Mouse (Mus musculus): Measurements from ENCODE around the gene Ilk. TPM values are rescaled to one million over a fixed set of nuclear protein-coding genes. Genes with fewer than 3 reads are reported as not detected.

Ilk gene
- polyA plus RNA-seq, 1 experiment from 2014 or later, result 192 TPM

- WGBS, result under 1% methylated on average over 62 of the region's 97 CpGs
- Histone ChIP-seq H3K4me3 (ENCODE audit: low read depth, low read length) (peak within 1 kb of the TSS; percentile 91), H3K9me3 (replicated peaks; ENCODE audit: control insufficient read depth, low read length, poor library complexity, severe bottlenecking) (no peaks in the 10 kb centered on the region), H3K4me2 (ENCODE audit: low read length) (peak within 1 kb of the TSS; percentile 93), H3K4me1 (ENCODE audit: control insufficient read depth, insufficient read depth, low read length) (peaks cover 50% of the 10 kb centered on the region), H3K36me3 (ENCODE audit: control insufficient read depth, insufficient read depth, low read length) (0 out of 2 replicates have a peak, but pooled peaks cover 2% of the 10 kb centered on the region), H3K27me3 (ENCODE audit: control insufficient read depth, insufficient read depth, low read depth, low read length) (no peaks in the 10 kb centered on the region), H3K9ac (ENCODE audit: low read depth, low read length) (peak within 1 kb of the TSS; percentile 100), H3K27ac (ENCODE audit: low read length) (peak within 1 kb of the TSS; percentile 99)
- peak; percentile 75 for ATAC-seq
Measured at GRCm38 (mm10) chr7:105787285-105788140, 51.1 kb downstream of the Ilk start, which contains the start of gene Dchs1. Dchs1 (minus strand) TSS chr7:105787654.

- peaks cover 14% of the 10 kb centered on the region for H3K4me1 ChIP-seq (ENCODE audit: control insufficient read depth, insufficient read depth, low read length)
- H3K36me3 ChIP-seq (ENCODE audit: control insufficient read depth, insufficient read depth, low read length), result no peaks in the 10 kb centered on the region
- H3K27ac ChIP-seq (ENCODE audit: low read length), result no peak overlapping the region
- 84% methylated on average over 1 of the region's 1 CpGs for WGBS
- H3K9me3 ChIP-seq (replicated peaks; ENCODE audit: control insufficient read depth, low read length, poor library complexity, severe bottlenecking), result no peaks in the 10 kb centered on the region
- H3K4me3 ChIP-seq (ENCODE audit: low read depth, low read length), result no peak overlapping the region
- no peak overlapping the region for H3K4me2 ChIP-seq (ENCODE audit: low read length)
- no peak overlapping the region for H3K9ac ChIP-seq (ENCODE audit: low read depth, low read length)
- ATAC-seq, result no peak
- no peaks in the 10 kb centered on the region for H3K27me3 ChIP-seq (ENCODE audit: control insufficient read depth, insufficient read depth, low read depth, low read length)
Measured at GRCm38 (mm10) chr7:105791147-105791546, 54.8 kb downstream of the Ilk start.

Other genes with a start within 250 kb of the Ilk start
- 95.2 and 104 TPM in 2 replicates for gene Smpd1, start 182.2 kb upstream of the Ilk start, polyA plus RNA-seq (2015; fragmentation: Nextera tagmentation; extraction: Ambion mirVana)
- gene Apbb1, start 154.9 kb upstream of the Ilk start, polyA plus RNA-seq (2015; fragmentation: Nextera tagmentation; extraction: Ambion mirVana), result 333 and 360 TPM in 2 replicates
- gene Hpx, start 136.5 kb upstream of the Ilk start, polyA plus RNA-seq (2015; fragmentation: Nextera tagmentation; extraction: Ambion mirVana), result 0.16 and 0.32 TPM in 2 replicates
- 106 and 117 TPM in 2 replicates for gene Trim3, start 103.0 kb upstream of the Ilk start, polyA plus RNA-seq (2015; fragmentation: Nextera tagmentation; extraction: Ambion mirVana)
- 127 and 131 TPM in 2 replicates for gene Timm10b, start 96.5 kb upstream of the Ilk start, polyA plus RNA-seq (2015; fragmentation: Nextera tagmentation; extraction: Ambion mirVana)
- gene Arfip2, start 96.2 kb upstream of the Ilk start, polyA plus RNA-seq (2015; fragmentation: Nextera tagmentation; extraction: Ambion mirVana), result 83.8 and 92.4 TPM in 2 replicates
- gene Gm45799, start 96.0 kb upstream of the Ilk start, polyA plus RNA-seq (2015; fragmentation: Nextera tagmentation; extraction: Ambion mirVana), result 13.6 and 14.6 TPM in 2 replicates
- 1.9 and 2.0 TPM in 2 replicates for gene Dnhd1, start 85.8 kb upstream of the Ilk start, polyA plus RNA-seq (2015; fragmentation: Nextera tagmentation; extraction: Ambion mirVana)
- 22.4 and 23.4 TPM in 2 replicates for gene Rrp8, start 793 bp downstream of the Ilk start, polyA plus RNA-seq (2015; fragmentation: Nextera tagmentation; extraction: Ambion mirVana)
- gene Taf10, start 7.8 kb downstream of the Ilk start, polyA plus RNA-seq (2015; fragmentation: Nextera tagmentation; extraction: Ambion mirVana), result 76.5 and 78.4 TPM in 2 replicates
- gene Tpp1, start 15.6 kb downstream of the Ilk start, polyA plus RNA-seq (2015; fragmentation: Nextera tagmentation; extraction: Ambion mirVana), result 32.1 and 38.6 TPM in 2 replicates
- 12.5 and 14.3 TPM in 2 replicates for gene Dchs1, start 51.1 kb downstream of the Ilk start, polyA plus RNA-seq (2015; fragmentation: Nextera tagmentation; extraction: Ambion mirVana)
- gene Mrpl17, start 74.5 kb downstream of the Ilk start, polyA plus RNA-seq (2015; fragmentation: Nextera tagmentation; extraction: Ambion mirVana), result 160 TPM in 2 replicates
- gene Gm4070, start 217.4 kb downstream of the Ilk start, polyA plus RNA-seq (2015; fragmentation: Nextera tagmentation; extraction: Ambion mirVana), result not detected in 2 replicates

Measured in midbrain, embryonic 16.5 days (tissue).